Mouse (Mus musculus) stomach, embryonic 14.5 days (tissue): ENCODE measurements around the gene Gm20388. TPM values are rescaled to one million over a fixed set of nuclear protein-coding genes. Genes with fewer than 3 reads are reported as not detected.
A peak's percentile ranks its signal among the peaks of the same experiment; 100 is the strongest.

Experiments
- ATAC-seq: fragments of 200-750 bp; cut with Nextera tagmentation; 2 replicates; pipeline ENCODE4 v1.8.0; 2017; ENCODE audit warnings: low read depth, moderate TSS enrichment; ENCODE audit not compliant: insufficient number of reproducible peaks, insufficient read depth, low FRiP score
- H3K27ac ChIP-seq: fragments of 300-500 bp; sonication (generic); 2 replicates; pipeline ENCODE4 v1.5.1; 2014; ENCODE audit warnings: mild to moderate bottlenecking, low read length, moderate library complexity, mixed read lengths
- H3K27me3 ChIP-seq: fragments of 300-500 bp; sonication (generic); 2 replicates; pipeline ENCODE4 v1.6.1; 2014; ENCODE audit warnings: low read length, control low read depth, mixed read lengths; ENCODE audit not compliant: control insufficient read depth, insufficient read depth
- H3K36me3 ChIP-seq: fragments of 300-500 bp; sonication (generic); 2 replicates; pipeline ENCODE4 v1.6.1; 2014; ENCODE audit warnings: mild to moderate bottlenecking, control low read depth, low read length, moderate library complexity, mixed read lengths; ENCODE audit not compliant: control insufficient read depth, insufficient read depth
- H3K4me1 ChIP-seq: fragments of 300-500 bp; sonication (generic); 2 replicates; pipeline ENCODE4 v1.6.1; 2014; ENCODE audit warnings: low read length, control low read depth, mixed read lengths; ENCODE audit not compliant: control insufficient read depth, insufficient read depth
- H3K4me2 ChIP-seq: fragments of 300-500 bp; sonication (generic); replicated peaks from 2 replicates; pipeline ENCODE4 v1.6.1; 2014; ENCODE audit warnings: low read depth, low read length, control low read depth
- H3K4me3 ChIP-seq: fragments of 300-500 bp; sonication (generic); 2 replicates; pipeline ENCODE4 v1.5.1; 2014; ENCODE audit warnings: low read depth, low read length, control low read depth
- H3K9ac ChIP-seq: fragments of 300-500 bp; sonication (generic); replicated peaks from 2 replicates; pipeline ENCODE4 v1.6.1; 2014; ENCODE audit warnings: low read depth, mild to moderate bottlenecking, control low read depth, low read length, moderate library complexity, mixed read lengths
- H3K9me3 ChIP-seq: fragments of 300-500 bp; sonication (generic); 2 replicates; pipeline ENCODE4 v1.6.1; 2016; ENCODE audit warnings: low read depth, low read length, control low read depth; ENCODE audit not compliant: control insufficient read depth
- WGBS: fragments of 180-500 bp; shearing (Covaris S2); extraction: QIAGEN DNeasy Blood & Tissue Kit; methylation state at CpG from one replicate; pipeline ENCODE4 v1.1.7; 2014; 5-methylcytosine and 5-hydroxymethylcytosine counted together
- polyA plus RNA-seq: library from polyadenylated mRNA; unstranded; fragments of >200 nt; fragmentation: Nextera tagmentation; extraction: Ambion mirVana; gene quantifications from 2 replicates; pipeline ENCODE4 v1.2.1, GENCODE M21; 2014

Gene Gm20388
- polyA plus RNA-seq, 1 experiment from 2014 or later: 11.4 TPM

DNA sequence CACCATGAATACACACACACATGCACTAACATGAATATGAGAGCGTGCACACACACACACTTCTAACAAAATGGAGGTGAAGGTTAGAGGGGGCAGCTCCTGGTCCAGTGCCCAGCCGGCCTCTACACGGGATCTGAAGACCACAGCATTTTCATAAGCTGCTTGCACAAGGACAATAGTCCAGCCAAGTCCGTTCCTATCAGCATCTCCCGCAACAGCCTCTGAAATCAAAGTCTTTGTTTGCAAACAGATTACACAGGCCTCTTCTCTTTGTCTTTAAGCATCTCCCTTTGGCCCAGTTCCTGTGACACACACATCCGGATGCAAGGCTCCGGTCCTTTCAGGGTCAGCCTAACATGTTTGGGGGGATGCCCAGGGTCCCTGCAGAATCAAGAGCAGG, 1958.3 kb downstream of the Gm20388 start:
- Histone ChIP-seq H3K9me3 (no peaks in the 10 kb centered on the region), H3K9ac (no peak overlapping the region), H3K27me3 (no peaks in the 10 kb centered on the region), H3K27ac (no peak overlapping the region), H3K4me3 (no peak overlapping the region), H3K4me2 (no peak overlapping the region), H3K4me1 (peaks cover 8% of the 10 kb centered on the region; the same call in 1 of the 2 replicates), H3K36me3 (no peaks in the 10 kb centered on the region)
- WGBS: 84% methylated on average over 7 of the region's 7 CpGs
- no peak for ATAC-seq

DNA sequence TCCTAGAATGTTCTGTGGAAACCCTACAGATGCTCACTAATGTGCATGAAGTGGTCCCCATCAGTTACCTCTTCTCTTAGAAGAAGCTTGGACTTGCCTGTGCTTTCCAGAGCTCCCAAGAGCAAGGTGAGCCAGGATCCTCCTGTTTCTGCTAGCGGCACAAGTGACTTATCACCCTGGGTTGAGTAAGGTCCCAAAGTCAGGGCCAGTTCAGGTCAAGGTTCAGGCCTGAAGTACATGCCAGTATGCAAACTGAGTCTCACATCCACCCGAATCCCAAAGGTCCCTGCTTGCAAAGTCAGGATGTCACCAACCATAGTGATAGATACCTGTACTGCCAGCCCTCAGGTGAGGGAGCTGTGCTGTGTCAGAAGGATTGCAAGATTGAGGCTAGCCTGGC, 1959.5 kb downstream of the Gm20388 start:
- H3K27me3 ChIP-seq: no peaks in the 10 kb centered on the region
- peaks cover 15% of the 10 kb centered on the region; the same call in 1 of the 2 replicates for H3K4me1 ChIP-seq
- no peak overlapping the region for H3K9ac ChIP-seq
- no peak overlapping the region for H3K27ac ChIP-seq
- no peaks in the 10 kb centered on the region for H3K9me3 ChIP-seq
- ATAC-seq: no peak
- H3K4me2 ChIP-seq: no peak overlapping the region
- WGBS: 83% methylated on average over 2 of the region's 2 CpGs
- H3K4me3 ChIP-seq: no peak overlapping the region
- no peaks in the 10 kb centered on the region for H3K36me3 ChIP-seq

DNA sequence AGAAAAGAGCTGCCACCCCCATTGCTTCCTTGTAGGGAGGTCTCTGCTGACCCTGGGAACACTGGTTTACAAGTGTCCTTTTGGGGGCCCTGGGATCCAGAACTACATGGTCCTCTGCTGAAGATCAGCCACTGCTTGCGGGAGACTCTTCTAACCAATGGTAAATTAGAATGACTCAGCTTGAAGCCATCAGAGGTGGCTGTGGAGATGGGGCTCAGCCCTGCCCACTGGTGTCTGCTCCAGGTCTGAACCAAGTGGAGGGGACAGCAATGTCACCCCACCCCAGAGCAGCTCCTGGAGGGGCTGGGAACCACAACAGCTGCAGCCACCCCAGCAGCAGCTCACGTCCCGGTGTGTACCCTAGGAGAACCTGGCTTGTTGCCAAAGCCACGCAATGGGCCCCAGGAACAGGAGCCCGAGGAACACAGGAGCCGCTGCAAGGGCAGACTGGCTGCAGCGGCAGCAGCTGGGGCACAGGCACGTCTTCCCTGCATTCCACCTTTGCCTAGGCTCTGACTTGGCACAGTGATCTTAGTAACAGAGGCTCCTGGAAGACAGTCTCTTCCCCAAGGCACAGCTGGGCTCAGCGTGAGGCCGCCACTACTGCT, 1961.3 kb downstream of the Gm20388 start:
- H3K36me3 ChIP-seq: no peaks in the 10 kb centered on the region
- no peak overlapping the region for H3K9ac ChIP-seq
- H3K27me3 ChIP-seq: no peaks in the 10 kb centered on the region
- no peak overlapping the region for H3K4me3 ChIP-seq
- WGBS: 25% methylated on average over 10 of the region's 10 CpGs
- no peak overlapping the region for H3K27ac ChIP-seq
- H3K4me1 ChIP-seq: peaks cover 17% of the 10 kb centered on the region; the same call in 1 of the 2 replicates
- peak; percentile 56; the same call in 1 of the 2 replicates for ATAC-seq
- 0 out of 2 replicates have a peak overlapping the region, but pooled peaks have one; percentile 6 for H3K4me2 ChIP-seq
- no peaks in the 10 kb centered on the region for H3K9me3 ChIP-seq

DNA sequence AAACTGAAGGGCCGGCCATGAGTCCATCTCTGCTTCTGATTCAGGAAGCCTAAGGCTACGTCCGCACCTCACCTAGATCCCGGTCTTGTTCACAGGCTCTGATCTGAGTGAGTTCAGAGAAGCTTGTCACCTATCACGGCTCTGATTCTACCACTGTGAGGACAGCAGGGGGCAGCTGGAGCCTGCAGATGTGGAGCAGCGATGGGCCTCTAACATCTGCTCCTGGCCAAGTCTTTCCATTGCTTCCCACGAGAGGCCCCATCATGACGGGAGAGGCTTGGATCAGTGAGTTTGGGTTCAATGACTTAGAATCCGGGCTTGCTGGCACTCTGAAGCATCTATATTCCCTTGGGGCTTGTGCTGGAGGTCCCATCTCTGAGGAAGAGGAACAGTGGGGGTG, 1963.4 kb downstream of the Gm20388 start:
- 48% methylated on average over 9 of the region's 9 CpGs for whole genome bisulfite sequencing
- H3K4me2 ChIP-seq: no peak overlapping the region
- H3K4me1 ChIP-seq: peaks cover 17% of the 10 kb centered on the region; the same call in 1 of the 2 replicates
- no peak overlapping the region for H3K9ac ChIP-seq
- no peaks in the 10 kb centered on the region for H3K9me3 ChIP-seq
- H3K4me3 ChIP-seq: no peak overlapping the region
- peak overlapping the region; percentile 4; the same call in 1 of the 2 replicates for H3K27ac ChIP-seq
- no peaks in the 10 kb centered on the region for H3K27me3 ChIP-seq
- ATAC-seq: peak; percentile 50; the same call in 1 of the 2 replicates
- no peaks in the 10 kb centered on the region for H3K36me3 ChIP-seq

GRCm38 (mm10) chr8:121875045-121875444, 1964.4 kb downstream of the Gm20388 start:
- Histone ChIP-seq H3K9ac (no peak overlapping the region), H3K4me3 (no peak overlapping the region), H3K4me2 (no peak overlapping the region), H3K36me3 (no peaks in the 10 kb centered on the region), H3K4me1 (peaks cover 17% of the 10 kb centered on the region; the same call in 1 of the 2 replicates), H3K27ac (no peak overlapping the region; the same call in 1 of the 2 replicates), H3K27me3 (no peaks in the 10 kb centered on the region), H3K9me3 (no peaks in the 10 kb centered on the region)
- 54% methylated on average over 3 of the region's 3 CpGs for WGBS
- no peak for ATAC-seq

DNA sequence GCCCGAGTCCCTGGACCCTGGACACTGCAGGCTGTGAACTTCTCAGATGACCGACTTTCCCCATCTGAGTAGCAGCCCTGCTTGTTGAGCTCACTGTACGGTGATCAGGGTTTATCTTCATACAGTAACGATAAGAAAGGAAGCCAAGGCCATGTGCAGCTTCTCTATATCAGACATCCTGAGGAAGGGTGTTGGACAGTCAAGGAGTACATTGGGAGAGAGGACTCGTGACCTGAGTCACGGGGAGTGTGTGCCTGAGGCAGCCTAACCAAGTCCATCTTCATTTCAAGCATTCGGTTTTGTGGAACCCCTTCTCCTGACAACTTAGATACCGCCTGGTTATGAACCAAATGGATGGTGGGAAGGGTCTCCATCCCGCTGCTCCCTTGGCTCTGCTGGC, 1964.9 kb downstream of the Gm20388 start:
- Histone ChIP-seq H3K4me2 (no peak overlapping the region), H3K4me3 (no peak overlapping the region), H3K36me3 (no peaks in the 10 kb centered on the region), H3K27me3 (no peaks in the 10 kb centered on the region), H3K27ac (no peak overlapping the region; the same call in 1 of the 2 replicates), H3K4me1 (peaks cover 17% of the 10 kb centered on the region; the same call in 1 of the 2 replicates), H3K9me3 (no peaks in the 10 kb centered on the region), H3K9ac (no peak overlapping the region)
- no peak for ATAC-seq
- 76% methylated on average over 9 of the region's 9 CpGs for WGBS

GRCm38 (mm10) chr8:121877212-121877611, 1966.6 kb downstream of the Gm20388 start:
- Histone ChIP-seq H3K4me2 (no peak overlapping the region), H3K27ac (no peak overlapping the region), H3K4me1 (peaks cover 13% of the 10 kb centered on the region; the same call in 1 of the 2 replicates), H3K4me3 (no peak overlapping the region), H3K27me3 (no peaks in the 10 kb centered on the region), H3K9ac (no peak overlapping the region), H3K36me3 (no peaks in the 10 kb centered on the region), H3K9me3 (no peaks in the 10 kb centered on the region)
- no peak for ATAC-seq
- 60% methylated on average over 5 of the region's 5 CpGs for WGBS

DNA sequence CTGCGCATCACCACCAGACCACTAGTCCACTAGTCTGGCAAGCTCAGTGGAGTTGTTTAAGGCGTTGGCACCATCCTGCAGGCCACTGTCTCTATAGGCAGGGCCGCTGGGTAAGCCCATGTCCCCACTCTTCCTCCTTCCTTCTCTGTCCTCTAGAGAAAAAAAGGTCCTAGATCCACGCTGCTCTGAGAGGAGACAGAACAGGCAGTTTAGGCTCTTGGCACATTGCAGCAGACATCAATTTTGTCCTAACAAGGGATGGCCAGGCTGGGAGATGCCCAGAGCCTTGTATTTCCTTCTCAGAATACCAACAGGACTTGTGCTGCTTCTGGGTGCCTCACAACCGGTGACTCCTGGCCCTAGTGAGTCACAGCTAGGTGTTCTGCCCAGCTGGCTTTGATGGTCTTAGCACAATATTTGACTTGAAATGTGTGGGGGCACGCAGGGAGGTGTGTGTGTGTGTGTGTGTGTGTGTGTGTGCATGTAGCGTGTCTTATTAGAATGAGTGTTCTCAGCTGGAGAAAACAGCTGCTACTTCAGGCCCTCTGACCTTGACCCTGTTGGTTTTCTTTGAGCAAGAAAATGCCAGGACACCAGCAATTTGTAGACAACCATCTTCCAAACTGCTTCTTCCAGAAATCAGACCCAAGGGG, 1967.3 kb downstream of the Gm20388 start:
- H3K27ac ChIP-seq: no peak overlapping the region
- H3K4me2 ChIP-seq: no peak overlapping the region
- no peaks in the 10 kb centered on the region; the same call in 1 of the 2 replicates for H3K36me3 ChIP-seq
- H3K4me1 ChIP-seq: peaks cover 9% of the 10 kb centered on the region; the same call in 1 of the 2 replicates
- ATAC-seq: no peak
- H3K9ac ChIP-seq: no peak overlapping the region
- no peak overlapping the region for H3K4me3 ChIP-seq
- no peaks in the 10 kb centered on the region for H3K9me3 ChIP-seq
- WGBS: 84% methylated on average over 7 of the region's 7 CpGs
- H3K27me3 ChIP-seq: no peaks in the 10 kb centered on the region
